7 mouse cellular contexts compared by ENCODE assay signal in genomic region chr1:184034011-184034557, GRCm38 (mm10). TPM values are rescaled to one million over a fixed set of nuclear protein-coding genes. Genes with fewer than 3 reads are reported as not detected.
A peak's percentile ranks its signal among the peaks of the same experiment; 100 is the strongest.
DNase-seq lines count a peak whose midpoint lies in the region; ATAC-seq and TF ChIP-seq lines count a peak whose summit lies in the region.

Gene 1700056E22Rik, minus strand, starts transcription at chr1:184034301.

- peak; percentile 57; the same call in 1 of the 2 replicates for TF ChIP-seq POLR2A in small intestine, adult 2 months (IDR thresholded peaks at IDR 0.05; ENCODE audit: low read depth, low read length)

- ATAC-seq in intestine, postnatal 0 days = peak; percentile 99
- peak; percentile 99 for ATAC-seq in midbrain, embryonic 12.5 days (ENCODE audit: low FRiP score, low read depth)

- peaks cover 4% of the 10 kb centered on the region; the same call in 1 of the 2 replicates for H3K36me3 ChIP-seq in embryonic facial prominence, embryonic 10.5 days (replicated peaks)
- H3K36me3 ChIP-seq in intestine, postnatal 0 days (ENCODE audit: control insufficient read depth, insufficient read depth) = peaks cover 6% of the 10 kb centered on the region; the same call in 1 of the 2 replicates
- H3K36me3 ChIP-seq in midbrain, embryonic 12.5 days = peaks cover 15% of the 10 kb centered on the region; the same call in 1 of the 2 replicates
- H3K36me3 ChIP-seq in small intestine, adult 2 months (ENCODE audit: control insufficient read depth, insufficient read depth, low read length) = peaks cover 2% of the 10 kb centered on the region; the same call in 1 of the 2 replicates

- intact Hi-C loops in left cerebral cortex, postnatal 4 days (cut with DNase I) = loop anchor here (10.0 kb wide), 1 partner anchor 201 kb away; no protein-coding TSS in a partner anchor

- H3K4me3 ChIP-seq in embryonic facial prominence, embryonic 10.5 days = peak within 1 kb of the TSS; percentile 86
- H3K4me3 ChIP-seq in intestine, postnatal 0 days (ENCODE audit: low read depth, low read length) = peak within 1 kb of the TSS; percentile 62
- H3K4me3 ChIP-seq in midbrain, embryonic 12.5 days = peak within 1 kb of the TSS; percentile 76
- peak within 1 kb of the TSS; percentile 85 for H3K4me3 ChIP-seq in small intestine, adult 2 months (ENCODE audit: low read depth, low read length)

- H3K9me3 ChIP-seq in embryonic facial prominence, embryonic 10.5 days = no peaks in the 10 kb centered on the region
- no peaks in the 10 kb centered on the region for H3K9me3 ChIP-seq in intestine, postnatal 0 days (ENCODE audit: control insufficient read depth)
- no peaks in the 10 kb centered on the region for H3K9me3 ChIP-seq in midbrain, embryonic 12.5 days

- DNase-seq in adrenal gland, postnatal 10 days = peak; percentile 99
- peak; percentile 99 for DNase-seq in embryonic facial prominence, embryonic 10.5 days (ENCODE audit: low spot score)
- peak; percentile 76 for DNase-seq in gonadal fat pad, adult 2 months (ENCODE audit: low read depth)
- DNase-seq in left cerebral cortex, postnatal 4 days = peak; percentile 99

- peak; percentile 33; the same call in 1 of the 2 replicates for TF ChIP-seq CTCF in intestine, postnatal 0 days (IDR thresholded peaks at IDR 0.05; ENCODE audit: low read depth)
- TF ChIP-seq CTCF in small intestine, adult 2 months (IDR thresholded peaks at IDR 0.05; ENCODE audit: extremely low read depth, insufficient read length, insufficient replicate concordance, low read depth, low read length) = no peak

- peaks cover 30% of the 10 kb centered on the region for H3K4me1 ChIP-seq in embryonic facial prominence, embryonic 10.5 days
- H3K4me1 ChIP-seq in intestine, postnatal 0 days (replicated peaks; ENCODE audit: control insufficient read depth, insufficient read depth, low read length) = no peaks in the 10 kb centered on the region
- H3K4me1 ChIP-seq in midbrain, embryonic 12.5 days = peaks cover 34% of the 10 kb centered on the region
- peaks cover 4% of the 10 kb centered on the region; the same call in 1 of the 2 replicates for H3K4me1 ChIP-seq in small intestine, adult 2 months (ENCODE audit: control insufficient read depth, insufficient read depth, insufficient read length, low read length)

- peak within 1 kb of the TSS; percentile 98 for H3K4me2 ChIP-seq in intestine, postnatal 0 days (replicated peaks; ENCODE audit: low read depth)
- H3K4me2 ChIP-seq in midbrain, embryonic 12.5 days (replicated peaks) = peak within 1 kb of the TSS; percentile 82

- under 1% methylated on average over 38 of the region's 38 CpGs for WGBS in embryonic facial prominence, embryonic 10.5 days
- WGBS in intestine, postnatal 0 days = under 1% methylated on average over 38 of the region's 38 CpGs
- under 1% methylated on average over 38 of the region's 38 CpGs for WGBS in midbrain, embryonic 12.5 days
- WGBS in small intestine, adult 2 months = under 1% methylated on average over 38 of the region's 38 CpGs

- H3K9ac ChIP-seq in intestine, postnatal 0 days (ENCODE audit: low read depth, low read length) = peak within 1 kb of the TSS; percentile 81
- H3K9ac ChIP-seq in midbrain, embryonic 12.5 days (replicated peaks) = peak within 1 kb of the TSS; percentile 90

- peaks cover 32% of the 10 kb centered on the region for H3K27me3 ChIP-seq in embryonic facial prominence, embryonic 10.5 days (replicated peaks; ENCODE audit: low read depth, poor library complexity, severe bottlenecking)
- H3K27me3 ChIP-seq in intestine, postnatal 0 days (replicated peaks; ENCODE audit: control insufficient read depth, insufficient read depth, low read length) = no peaks in the 10 kb centered on the region
- peaks cover 9% of the 10 kb centered on the region; the same call in 1 of the 2 replicates for H3K27me3 ChIP-seq in midbrain, embryonic 12.5 days
- no peaks in the 10 kb centered on the region for H3K27me3 ChIP-seq in small intestine, adult 2 months (ENCODE audit: control insufficient read depth, insufficient read depth, low read length)

- peak within 1 kb of the TSS; percentile 96 for H3K27ac ChIP-seq in embryonic facial prominence, embryonic 10.5 days (replicated peaks)
- H3K27ac ChIP-seq in intestine, postnatal 0 days (ENCODE audit: low read depth, low read length) = peak within 1 kb of the TSS; percentile 90
- peak within 1 kb of the TSS; percentile 98 for H3K27ac ChIP-seq in midbrain, embryonic 12.5 days (replicated peaks)
- H3K27ac ChIP-seq in small intestine, adult 2 months (ENCODE audit: insufficient read depth, low read depth, low read length) = peak within 1 kb of the TSS; percentile 87

RNA-seq across cellular contexts. Expression of gene 1700056E22Rik, which starts in this region (rescaled TPM):
- total RNA-seq in adrenal gland, postnatal 10 days (2021) = 1 to 10 TPM; 6.2 to 6.3 TPM
- 0.58 and 1.1 TPM in 2 replicates for polyA plus RNA-seq in embryonic facial prominence, embryonic 10.5 days (2016; fragmentation: Nextera tagmentation; extraction: Ambion mirVana)
- polyA plus RNA-seq in gonadal fat pad, adult 2 months (2012; rRNA removed) = 3.1 and 4.2 TPM in 2 replicates
- polyA plus RNA-seq in intestine, postnatal 0 days (2015; fragmentation: Nextera tagmentation; extraction: Ambion mirVana) = 1.2 and 1.5 TPM in 2 replicates
- under 1 TPM in 1 of 2 experiments, not detected in 1; 0.28 TPM for total RNA-seq in left cerebral cortex, postnatal 4 days (2021)
- 1.7 and 2.8 TPM in 2 replicates for polyA plus RNA-seq in midbrain, embryonic 12.5 days (2016; fragmentation: Nextera tagmentation; extraction: Ambion mirVana)
- polyA plus RNA-seq in small intestine, adult 2 months (2012; rRNA removed) = 0.19 and 1.6 TPM in 2 replicates

Comparison
In these comparisons a context has a peak if more than half of its experiments do, and no peak if none do; other contexts are left out.
1. Peak in every context shown above with its lines: DNase-seq, ATAC-seq, H3K4me3 ChIP-seq and H3K27ac ChIP-seq.
2. RNA of gene 1700056E22Rik (total RNA-seq): 6.2 to 6.3 TPM in adrenal gland, postnatal 10 days; 0.28 TPM in left cerebral cortex, postnatal 4 days; every median in the first group is over 4 times any median in the second.
3. Peak in DNase-seq in left cerebral cortex, postnatal 4 days; RNA of the gene not detected or under 1 TPM.